Mouse (Mus musculus) heart, adult 8-10 months (tissue): ENCODE results near the gene AK157302. TPM values are rescaled to one million over a fixed set of nuclear protein-coding genes. Genes with fewer than 3 reads are reported as not detected.

Experiments used
- microRNA-seq: library from miRNA; unstranded; fragments of <30 nt; microRNA quantifications from one replicate; pipeline ENCODE4 v1.2.0, GENCODE M21; 2022
- total RNA-seq, 4 experiments: library from RNA; stranded (reverse); gene quantifications; 2 replicates each; pipeline ENCODE4 v1.2.4; 2022

Gene AK157302
- total RNA-seq, 4 experiments from 2014 or later = 24.1 to 26.8 (median 25.8) TPM

Small RNA genes lying within 50 kb of the gene (microRNA-seq; reads per million reads assigned to microRNA genes)
- not detected for gene Mir1896

Other genes starting within 250 kb of the AK157302 start
- not detected for gene Gpx5, start 202.5 kb upstream of the AK157302 start, total RNA-seq
- not detected for gene Gpx6, start 183.1 kb upstream of the AK157302 start, total RNA-seq
- gene Olfr1367, start 148.3 kb upstream of the AK157302 start, total RNA-seq = not detected
- 1 to 10 TPM; 4.5 to 6.0 (median 5.0) TPM for gene Zscan12, start 132.4 kb upstream of the AK157302 start, total RNA-seq
- 10 to 100 TPM; 24.4 to 26.7 (median 26.1) TPM for gene Zkscan3, start 92.5 kb upstream of the AK157302 start, total RNA-seq
- gene Pgbd1, start 54.2 kb upstream of the AK157302 start, total RNA-seq = under 1 TPM; 0.30 to 0.50 (median 0.35) TPM
- gene Zscan26, start 41.5 kb upstream of the AK157302 start, total RNA-seq = 10 to 100 TPM; 20.5 to 25.0 (median 21.7) TPM
- 1 to 10 TPM in 1 of 4 experiments, under 1 TPM in 3; 0.17 to 1.1 (median 0.41) TPM for gene Nkapl, start 26.7 kb upstream of the AK157302 start, total RNA-seq
- gene Zkscan4, start 16.3 kb upstream of the AK157302 start, total RNA-seq = 1 to 10 TPM; 1.0 to 1.5 (median 1.1) TPM
- gene Gm10065, start 15.8 kb upstream of the AK157302 start, total RNA-seq = not detected
- 100 to 1,000 TPM; 207 to 244 (median 213) TPM for gene Gm11273, start 6.2 kb downstream of the AK157302 start, total RNA-seq
- gene Zkscan8, start 35.9 kb downstream of the AK157302 start, total RNA-seq = 10 to 100 TPM; 10.5 to 13.0 (median 10.8) TPM
- gene Olfr1366, start 47.6 kb downstream of the AK157302 start, total RNA-seq = not detected
- gene Olfr1535, start 64.7 kb downstream of the AK157302 start, total RNA-seq = not detected
- not detected for gene Olfr1364, start 86.5 kb downstream of the AK157302 start, total RNA-seq
- gene Olfr1362, start 118.8 kb downstream of the AK157302 start, total RNA-seq = not detected
- not detected for gene Olfr11, start 147.3 kb downstream of the AK157302 start, total RNA-seq
- not detected for gene Olfr1361, start 168.2 kb downstream of the AK157302 start, total RNA-seq
- gene Olfr1360, start 182.2 kb downstream of the AK157302 start, total RNA-seq = not detected
- not detected for gene Olfr1359, start 202.9 kb downstream of the AK157302 start, total RNA-seq
- gene Hist1h2bl, start 220.9 kb downstream of the AK157302 start, total RNA-seq = 10 to 100 TPM in 1 of 4 experiments, 1 to 10 TPM in 3; 5.4 to 11.8 (median 8.0) TPM
- 10 to 100 TPM in 2 of 4 experiments, 1 to 10 TPM in 1, not detected in 1; 1.1 to 17.1 (median 12.1) TPM for gene Hist1h2ai, start 221.2 kb downstream of the AK157302 start, total RNA-seq
- gene Hist1h3h, start 222.4 kb downstream of the AK157302 start, total RNA-seq = 10 to 100 TPM in 2 of 4 experiments, 1 to 10 TPM in 2; 5.0 to 19.2 (median 10.1) TPM
- gene Hist1h2bm, start 226.8 kb downstream of the AK157302 start, total RNA-seq = 1 to 10 TPM in 2 of 4 experiments, under 1 TPM in 1, not detected in 1; 0.94 to 3.0 (median 1.8) TPM
- 1 to 10 TPM; 1.4 to 4.4 (median 4.0) TPM for gene Hist1h4j, start 239.8 kb downstream of the AK157302 start, total RNA-seq